In the genomic region with DNA sequence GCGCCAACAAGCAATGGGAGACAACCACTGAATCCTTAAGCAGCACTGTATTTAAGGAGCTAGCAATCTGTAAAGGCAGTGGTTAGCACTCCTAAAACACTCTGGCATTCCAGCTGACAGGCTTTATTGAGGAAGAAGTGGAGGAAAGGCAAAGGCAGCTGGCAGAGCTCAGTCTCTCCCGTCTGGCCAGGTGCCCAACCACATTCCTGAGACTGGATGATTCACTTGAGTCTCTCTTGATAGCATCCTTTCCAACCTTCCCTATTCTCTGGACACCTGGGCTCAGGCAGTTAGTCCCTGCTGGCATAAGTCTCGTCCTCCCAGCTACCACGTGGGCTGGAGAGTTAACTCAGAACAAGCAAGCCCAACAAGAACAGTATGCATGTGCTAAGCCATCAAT, we compare ENCODE assay signal across 13 mouse cellular contexts.
DNase-seq lines count a peak whose midpoint lies in the region; ATAC-seq lines count a peak whose summit lies in the region.
"Had no signal": no experiment of that assay in that cellular context is flagged by ENCODE, and none has a peak within 500 bp of the region (broad histone marks: within the 10 kb centered on the region; RNA-seq: fewer than 3 reads in every experiment).

No protein-coding gene starts in this region.

- no peak overlapping the region for H3K27ac ChIP-seq in hindbrain, embryonic 16.5 days (ENCODE audit: low read depth, low read length)
- H3K27ac ChIP-seq in hindbrain, embryonic 13.5 days, result no peak overlapping the region
- H3K27ac ChIP-seq: midbrain, embryonic 13.5 days had no signal

- no peak overlapping the region for H3K4me3 ChIP-seq in hindbrain, embryonic 16.5 days (ENCODE audit: low read length)
- no peak overlapping the region for H3K4me3 ChIP-seq in hindbrain, embryonic 13.5 days
- H3K4me3 ChIP-seq: erythroblast, embryonic 14.5 days; midbrain, embryonic 13.5 days had no signal

- H3K9me3 ChIP-seq in hindbrain, embryonic 16.5 days (ENCODE audit: control insufficient read depth, low read length), result no peaks in the 10 kb centered on the region
- H3K9me3 ChIP-seq in hindbrain, embryonic 13.5 days, result no peaks in the 10 kb centered on the region
- H3K9me3 ChIP-seq: midbrain, embryonic 13.5 days had no signal

- whole genome bisulfite sequencing in hindbrain, embryonic 16.5 days, result 60% methylated on average over 4 of the region's 4 CpGs
- 69% methylated on average over 4 of the region's 4 CpGs for WGBS in hindbrain, embryonic 13.5 days

- no peaks in the 10 kb centered on the region for H3K4me1 ChIP-seq in hindbrain, embryonic 16.5 days (ENCODE audit: control insufficient read depth, insufficient read depth, low read depth, low read length)
- H3K4me1 ChIP-seq in hindbrain, embryonic 13.5 days (replicated peaks), result no peaks in the 10 kb centered on the region
- H3K4me1 ChIP-seq: midbrain, embryonic 13.5 days had no signal

- no peaks in the 10 kb centered on the region for H3K36me3 ChIP-seq in hindbrain, embryonic 16.5 days (ENCODE audit: control insufficient read depth, insufficient read depth, low read length)
- no peaks in the 10 kb centered on the region for H3K36me3 ChIP-seq in hindbrain, embryonic 13.5 days
- H3K36me3 ChIP-seq: midbrain, embryonic 13.5 days had no signal

- H3K27me3 ChIP-seq in hindbrain, embryonic 16.5 days (replicated peaks; ENCODE audit: control insufficient read depth, insufficient read depth, low read length), result no peaks in the 10 kb centered on the region
- no peaks in the 10 kb centered on the region for H3K27me3 ChIP-seq in hindbrain, embryonic 13.5 days
- H3K27me3 ChIP-seq: midbrain, embryonic 13.5 days had no signal

- 0 out of 2 replicates have a peak, but pooled peaks have one; percentile 50 for ATAC-seq in hindbrain, embryonic 16.5 days
- no peak; the same call in 1 of the 2 replicates for ATAC-seq in hindbrain, embryonic 13.5 days (ENCODE audit: low FRiP score)
- ATAC-seq in megakaryocyte progenitor cell, adult 5-6 weeks (replicated peaks; ENCODE audit: poor library complexity), result no peak
- ATAC-seq: midbrain, embryonic 13.5 days had no signal

- DNase-seq in lung, postnatal 10 days, result peak; percentile 2
- no peak for DNase-seq in lung, postnatal 4 days
- DNase-seq in fat pad, adult 2 months (ENCODE audit: extremely low read depth, low read depth, low spot score), result peak; percentile 7
- DNase-seq in right cerebral cortex, postnatal 10 days (ENCODE audit: low spot score in 2 of 2), result peak; percentile 26 to 35
- DNase-seq in embryo, embryonic 10 days (ENCODE audit: low spot score), result no peak
- DNase-seq: cerebellum, adult 18-20 months; kidney, adult 8-10 months had no signal

- H3K9ac ChIP-seq in hindbrain, embryonic 16.5 days (ENCODE audit: low read depth, low read length), result no peak overlapping the region
- no peak overlapping the region for H3K9ac ChIP-seq in hindbrain, embryonic 13.5 days
- H3K9ac ChIP-seq: midbrain, embryonic 13.5 days had no signal

- no peak overlapping the region for H3K4me2 ChIP-seq in hindbrain, embryonic 16.5 days (ENCODE audit: low read length)
- H3K4me2 ChIP-seq in hindbrain, embryonic 13.5 days, result no peak overlapping the region
- H3K4me2 ChIP-seq: heart, embryonic 11.5 days; midbrain, embryonic 13.5 days had no signal

Comparison
In these comparisons a context has a peak if more than half of its experiments do, and no peak if none do; other contexts are left out.
1. DNase-seq: peak in lung, postnatal 10 days (single experiment), fat pad, adult 2 months (single experiment) and right cerebral cortex, postnatal 10 days (2 of 2); none in lung, postnatal 4 days (0 of 2) and embryo, embryonic 10 days (single experiment).